Comparison of ENCODE assay signal across 8 mouse cellular contexts in genomic region chr2:50589195-50589594, GRCm38 (mm10).
DNase-seq lines count a peak whose midpoint lies in the region; ATAC-seq and TF ChIP-seq lines count a peak whose summit lies in the region.
"Had no signal": no experiment of that assay in that cellular context is flagged by ENCODE, and none has a peak within 500 bp of the region (broad histone marks: within the 10 kb centered on the region; RNA-seq: fewer than 3 reads in every experiment).

No protein-coding gene starts in this region.

- H3K27ac ChIP-seq in limb, embryonic 11.5 days (replicated peaks; ENCODE audit: low read depth, low read length) = no peak overlapping the region
- H3K27ac ChIP-seq in limb, embryonic 10.5 days = no peak overlapping the region
- H3K27ac ChIP-seq in bone marrow, adult 2 months (ENCODE audit: control insufficient read depth, insufficient read depth, low read depth, low read length, poor library complexity) = no peak overlapping the region
- no peak overlapping the region for H3K27ac ChIP-seq in forebrain, embryonic 15.5 days (replicated peaks)
- no peak overlapping the region for H3K27ac ChIP-seq in stomach, postnatal 0 days (replicated peaks)

- peaks cover 4% of the 10 kb centered on the region; the same call in 1 of the 2 replicates for H3K4me1 ChIP-seq in limb, embryonic 11.5 days (ENCODE audit: control insufficient read depth, insufficient read depth, low read length)
- peaks cover 9% of the 10 kb centered on the region; the same call in 1 of the 2 replicates for H3K4me1 ChIP-seq in limb, embryonic 10.5 days
- H3K4me1 ChIP-seq in bone marrow, adult 2 months (ENCODE audit: control insufficient read depth, insufficient read depth, low read length) = no peaks in the 10 kb centered on the region
- H3K4me1 ChIP-seq in forebrain, embryonic 15.5 days = peaks cover 26% of the 10 kb centered on the region
- no peaks in the 10 kb centered on the region for H3K4me1 ChIP-seq in stomach, postnatal 0 days (replicated peaks; ENCODE audit: control insufficient read depth, insufficient read depth)

- no peaks in the 10 kb centered on the region for H3K9me3 ChIP-seq in limb, embryonic 11.5 days (ENCODE audit: control insufficient read depth, low read length)
- no peaks in the 10 kb centered on the region for H3K9me3 ChIP-seq in limb, embryonic 10.5 days (replicated peaks)
- no peaks in the 10 kb centered on the region for H3K9me3 ChIP-seq in forebrain, embryonic 15.5 days
- 0 out of 2 replicates have a peak, but pooled peaks cover 2% of the 10 kb centered on the region for H3K9me3 ChIP-seq in stomach, postnatal 0 days (ENCODE audit: control insufficient read depth, low read length)

- no peaks in the 10 kb centered on the region for H3K27me3 ChIP-seq in limb, embryonic 11.5 days (ENCODE audit: control insufficient read depth, insufficient read depth, low read length)
- H3K27me3 ChIP-seq in limb, embryonic 10.5 days (ENCODE audit: low read depth, poor library complexity, severe bottlenecking) = no peaks in the 10 kb centered on the region
- H3K27me3 ChIP-seq in forebrain, embryonic 15.5 days = no peaks in the 10 kb centered on the region
- H3K27me3 ChIP-seq in stomach, postnatal 0 days (ENCODE audit: control insufficient read depth, insufficient read depth, low read length) = no peaks in the 10 kb centered on the region

- TF ChIP-seq EP300 in stomach, postnatal 0 days (optimal IDR thresholded peaks at IDR 0.05) = no peak

- H3K4me2 ChIP-seq in limb, embryonic 11.5 days (ENCODE audit: low read depth, severe bottlenecking) = no peak overlapping the region
- no peak overlapping the region for H3K4me2 ChIP-seq in forebrain, embryonic 15.5 days (replicated peaks)
- H3K4me2 ChIP-seq in stomach, postnatal 0 days (replicated peaks; ENCODE audit: low read depth) = no peak overlapping the region

- ATAC-seq in limb, embryonic 11.5 days (ENCODE audit: insufficient number of reproducible peaks, low FRiP score, low TSS enrichment, low read depth) = 0 out of 2 replicates have a peak, but pooled peaks have one; percentile 21
- ATAC-seq in forebrain, embryonic 15.5 days (replicated peaks) = peak; percentile 69; the same call in 1 of the 2 replicates
- ATAC-seq in stomach, postnatal 0 days (ENCODE audit: low FRiP score, low TSS enrichment) = no peak

- H3K4me3 ChIP-seq in limb, embryonic 11.5 days (ENCODE audit: low read depth, low read length) = no peak overlapping the region
- H3K4me3 ChIP-seq in limb, embryonic 10.5 days = no peak overlapping the region
- no peak overlapping the region for H3K4me3 ChIP-seq in bone marrow, adult 2 months (replicated peaks; ENCODE audit: control insufficient read depth, low read depth, low read length)
- no peak overlapping the region for H3K4me3 ChIP-seq in forebrain, embryonic 15.5 days
- no peak overlapping the region for H3K4me3 ChIP-seq in stomach, postnatal 0 days (ENCODE audit: low read depth, low read length)

- 55% methylated on average over 6 of the region's 6 CpGs for WGBS in limb, embryonic 11.5 days
- WGBS in limb, embryonic 10.5 days = 76% methylated on average over 6 of the region's 6 CpGs
- 13% methylated on average over 6 of the region's 6 CpGs for WGBS in bone marrow, adult 2 months
- 22% methylated on average over 6 of the region's 6 CpGs for WGBS in forebrain, embryonic 15.5 days
- 43% methylated on average over 6 of the region's 6 CpGs for WGBS in stomach, postnatal 0 days

- TF ChIP-seq POLR2A in bone marrow, adult 2 months (IDR thresholded peaks at IDR 0.05; ENCODE audit: borderline replicate concordance, control insufficient read depth, low read depth, low read length) = no peak

- no peak overlapping the region for H3K9ac ChIP-seq in limb, embryonic 11.5 days (ENCODE audit: low read length)
- no peak overlapping the region for H3K9ac ChIP-seq in forebrain, embryonic 15.5 days (replicated peaks)
- H3K9ac ChIP-seq in stomach, postnatal 0 days (ENCODE audit: low read length) = no peak overlapping the region

- 0 out of 2 replicates have a peak, but pooled peaks have one; percentile 3 for TF ChIP-seq CTCF in bone marrow, adult 2 months (IDR thresholded peaks at IDR 0.05; ENCODE audit: control insufficient read depth, insufficient read depth, low read length)
- TF ChIP-seq CTCF in stomach, postnatal 0 days (IDR thresholded peaks at IDR 0.05; ENCODE audit: low read depth) = peak; percentile 35

- DNase-seq in limb, embryonic 11.5 days (ENCODE audit: low spot score) = no peak
- no peak for DNase-seq in limb, embryonic 10.5 days (ENCODE audit: low spot score)
- DNase-seq in stomach, postnatal 0 days (ENCODE audit: low spot score) = peak; percentile 13
- no peak for DNase-seq in layer of hippocampus, postnatal 36 days
- DNase-seq in kidney, postnatal 25 days = no peak
- DNase-seq: heart, adult 18-20 months had no signal

- H3K36me3 ChIP-seq in limb, embryonic 11.5 days (ENCODE audit: control insufficient read depth, insufficient read depth, low read length) = no peaks in the 10 kb centered on the region
- no peaks in the 10 kb centered on the region for H3K36me3 ChIP-seq in limb, embryonic 10.5 days
- H3K36me3 ChIP-seq in forebrain, embryonic 15.5 days = no peaks in the 10 kb centered on the region
- H3K36me3 ChIP-seq in stomach, postnatal 0 days (ENCODE audit: control insufficient read depth, insufficient read depth, low read length) = no peaks in the 10 kb centered on the region
